ENCODE assay signal across 14 mouse cellular contexts in the genomic region with DNA sequence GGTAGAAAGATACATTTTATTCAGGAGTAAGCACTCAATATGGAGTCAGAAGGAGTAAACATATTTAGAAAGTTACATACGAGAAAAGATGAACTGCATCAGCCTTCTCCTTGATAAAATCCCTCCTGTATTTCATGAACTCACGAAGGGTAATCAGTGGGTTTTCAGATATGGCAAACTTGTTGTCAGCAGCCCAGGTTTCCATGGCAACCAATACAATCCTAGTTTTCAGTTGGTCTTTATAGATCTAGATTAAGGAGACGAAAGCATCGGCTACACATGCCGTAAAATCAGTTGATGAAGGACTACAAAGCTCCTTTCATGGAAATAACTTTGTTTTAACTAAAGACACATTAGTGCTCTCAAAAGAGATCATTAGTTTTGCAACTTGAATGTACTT.
A peak's percentile ranks its signal among the peaks of the same experiment; 100 is the strongest.
DNase-seq lines count a peak whose midpoint lies in the region; ATAC-seq and TF ChIP-seq lines count a peak whose summit lies in the region.
"Had no signal": no experiment of that assay in that cellular context is flagged by ENCODE, and none has a peak within 500 bp of the region (broad histone marks: within the 10 kb centered on the region; RNA-seq: fewer than 3 reads in every experiment).

No protein-coding gene starts in this region.

- no peak overlapping the region for H3K4me2 ChIP-seq in hindbrain, postnatal 0 days (ENCODE audit: low read depth, low read length)
- no peak overlapping the region for H3K4me2 ChIP-seq in hindbrain, embryonic 16.5 days (ENCODE audit: low read length)
- no peak overlapping the region for H3K4me2 ChIP-seq in forebrain, embryonic 12.5 days
- no peak overlapping the region for H3K4me2 ChIP-seq in midbrain, embryonic 16.5 days (ENCODE audit: low read length)
- H3K4me2 ChIP-seq: limb, embryonic 13.5 days had no signal

- no peak overlapping the region for H3K27ac ChIP-seq in hindbrain, postnatal 0 days
- H3K27ac ChIP-seq in hindbrain, embryonic 16.5 days (ENCODE audit: low read depth, low read length) = no peak overlapping the region
- H3K27ac ChIP-seq in forebrain, embryonic 12.5 days = no peak overlapping the region
- no peak overlapping the region for H3K27ac ChIP-seq in midbrain, embryonic 16.5 days (ENCODE audit: low read length)
- H3K27ac ChIP-seq: left cerebral cortex, adult 2 months; limb, embryonic 13.5 days had no signal

- TF ChIP-seq CTCF in hindbrain, postnatal 0 days (IDR thresholded peaks at IDR 0.05; ENCODE audit: low read depth) = no peak

- 23% methylated on average over 5 of the region's 5 CpGs for WGBS in hindbrain, postnatal 0 days
- WGBS in hindbrain, embryonic 16.5 days = 33% methylated on average over 5 of the region's 5 CpGs
- WGBS in forebrain, embryonic 12.5 days = 15% methylated on average over 5 of the region's 5 CpGs
- WGBS in midbrain, embryonic 16.5 days = 14% methylated on average over 5 of the region's 5 CpGs

- no peaks in the 10 kb centered on the region for H3K4me1 ChIP-seq in hindbrain, postnatal 0 days (ENCODE audit: insufficient read depth, low read length)
- H3K4me1 ChIP-seq in hindbrain, embryonic 16.5 days (ENCODE audit: control insufficient read depth, insufficient read depth, low read depth, low read length) = no peaks in the 10 kb centered on the region
- peaks cover 3% of the 10 kb centered on the region for H3K4me1 ChIP-seq in forebrain, embryonic 12.5 days
- no peaks in the 10 kb centered on the region for H3K4me1 ChIP-seq in midbrain, embryonic 16.5 days (ENCODE audit: control insufficient read depth, insufficient read depth, low read length)
- H3K4me1 ChIP-seq: limb, embryonic 13.5 days had no signal

- H3K36me3 ChIP-seq in hindbrain, postnatal 0 days (ENCODE audit: insufficient read depth, low read length) = no peaks in the 10 kb centered on the region
- no peaks in the 10 kb centered on the region for H3K36me3 ChIP-seq in hindbrain, embryonic 16.5 days (ENCODE audit: control insufficient read depth, insufficient read depth, low read length)
- H3K36me3 ChIP-seq in forebrain, embryonic 12.5 days (replicated peaks) = no peaks in the 10 kb centered on the region
- no peaks in the 10 kb centered on the region for H3K36me3 ChIP-seq in midbrain, embryonic 16.5 days (ENCODE audit: control insufficient read depth, insufficient read depth, low read length)
- H3K36me3 ChIP-seq: limb, embryonic 13.5 days had no signal

- no peak overlapping the region for H3K4me3 ChIP-seq in hindbrain, postnatal 0 days (ENCODE audit: low read length)
- H3K4me3 ChIP-seq in hindbrain, embryonic 16.5 days (ENCODE audit: low read length) = no peak overlapping the region
- no peak overlapping the region for H3K4me3 ChIP-seq in forebrain, embryonic 12.5 days (replicated peaks)
- no peak overlapping the region for H3K4me3 ChIP-seq in midbrain, embryonic 16.5 days (ENCODE audit: low read depth, low read length)
- H3K4me3 ChIP-seq: left cerebral cortex, adult 2 months; limb, embryonic 13.5 days had no signal

- no peaks in the 10 kb centered on the region for H3K9me3 ChIP-seq in hindbrain, postnatal 0 days (ENCODE audit: low read length)
- no peaks in the 10 kb centered on the region for H3K9me3 ChIP-seq in hindbrain, embryonic 16.5 days (ENCODE audit: control insufficient read depth, low read length)
- H3K9me3 ChIP-seq in forebrain, embryonic 12.5 days = no peaks in the 10 kb centered on the region
- no peaks in the 10 kb centered on the region for H3K9me3 ChIP-seq in midbrain, embryonic 16.5 days (replicated peaks; ENCODE audit: control insufficient read depth, low read length, poor library complexity, severe bottlenecking)
- H3K9me3 ChIP-seq: limb, embryonic 13.5 days had no signal

- H3K9ac ChIP-seq in hindbrain, postnatal 0 days (replicated peaks; ENCODE audit: low read length) = no peak overlapping the region
- no peak overlapping the region for H3K9ac ChIP-seq in hindbrain, embryonic 16.5 days (ENCODE audit: low read depth, low read length)
- no peak overlapping the region for H3K9ac ChIP-seq in forebrain, embryonic 12.5 days
- H3K9ac ChIP-seq in midbrain, embryonic 16.5 days (ENCODE audit: low read depth, low read length) = no peak overlapping the region
- H3K9ac ChIP-seq: limb, embryonic 13.5 days; liver, postnatal 0 days had no signal

- no peaks in the 10 kb centered on the region for H3K27me3 ChIP-seq in hindbrain, postnatal 0 days (ENCODE audit: insufficient read depth, low read length)
- no peaks in the 10 kb centered on the region for H3K27me3 ChIP-seq in hindbrain, embryonic 16.5 days (replicated peaks; ENCODE audit: control insufficient read depth, insufficient read depth, low read length)
- H3K27me3 ChIP-seq in forebrain, embryonic 12.5 days = no peaks in the 10 kb centered on the region
- no peaks in the 10 kb centered on the region for H3K27me3 ChIP-seq in midbrain, embryonic 16.5 days (ENCODE audit: control insufficient read depth, insufficient read depth, low read depth, low read length)
- H3K27me3 ChIP-seq: limb, embryonic 13.5 days had no signal

- DNase-seq in hindbrain, postnatal 0 days (ENCODE audit: low spot score) = peak; percentile 52
- DNase-seq in retina, postnatal 1 day = peak; percentile 13
- no peak for DNase-seq in retina, embryonic 14.5 days (ENCODE audit: low spot score)
- no peak for DNase-seq in kidney, postnatal 4 days
- DNase-seq in cerebellum, postnatal 25 days = no peak
- DNase-seq: adrenal gland, postnatal 10 days; cerebellum, adult 8-10 months; gastrocnemius, postnatal 10 days; liver, postnatal 0 days had no signal

- no peak for ATAC-seq in hindbrain, postnatal 0 days
- ATAC-seq in hindbrain, embryonic 16.5 days = no peak
- peak; percentile 31; the same call in 1 of the 2 replicates for ATAC-seq in forebrain, embryonic 12.5 days (ENCODE audit: low FRiP score)
- peak; percentile 57; the same call in 1 of the 2 replicates for ATAC-seq in midbrain, embryonic 16.5 days
- ATAC-seq: liver, postnatal 0 days had no signal

Comparison
In these comparisons a context has a peak if more than half of its experiments do, and no peak if none do; other contexts are left out.
1. DNase-seq: peak in hindbrain, postnatal 0 days (single experiment) and retina, postnatal 1 day (single experiment); none in retina, embryonic 14.5 days (single experiment), kidney, postnatal 4 days (0 of 2) and cerebellum, postnatal 25 days (0 of 2).
2. ATAC-seq: peak in forebrain, embryonic 12.5 days (single experiment) and midbrain, embryonic 16.5 days (single experiment); none in hindbrain, postnatal 0 days (single experiment) and hindbrain, embryonic 16.5 days (single experiment).